Mouse (Mus musculus) cerebellum, adult 2 months (tissue): ENCODE results near the gene Vamp3. TPM values are rescaled to one million over a fixed set of nuclear protein-coding genes. Genes with fewer than 3 reads are reported as not detected.

Experiments
- DNase-seq, 2 experiments: peaks; one replicate each; pipeline ENCODE4 v3.0.0; 2021
- H3K27ac ChIP-seq: fragments of 200-500 bp; 2 replicates; pipeline ENCODE4 v1.5.1; 2012; ENCODE audit warnings: low read length, control low read depth, inconsistent platforms; ENCODE audit not compliant: insufficient read depth
- H3K27me3 ChIP-seq: fragments of 200-500 bp; 2 replicates; pipeline ENCODE4 v1.6.1; 2012; ENCODE audit warnings: inconsistent platforms, mild to moderate bottlenecking, low read length, moderate library complexity; ENCODE audit not compliant: control insufficient read depth, insufficient read depth
- H3K4me1 ChIP-seq: fragments of 200-500 bp; 2 replicates; pipeline ENCODE4 v1.6.1; 2011; ENCODE audit warnings: low read length; ENCODE audit not compliant: control insufficient read depth, insufficient read depth
- H3K4me3 ChIP-seq: fragments of 200-500 bp; replicated peaks from 2 replicates; pipeline ENCODE3; 2011; ENCODE audit warnings: mild to moderate bottlenecking, low read depth, low read length, control low read depth; ENCODE audit not compliant: insufficient read depth
- CTCF ChIP-seq: fragments of 200-500 bp; IDR thresholded peaks from 2 replicates; pipeline ENCODE4 v1.5.1; 2011; ENCODE audit warnings: low read depth, mild to moderate bottlenecking, control low read depth, low read length, moderate library complexity, borderline replicate concordance; ENCODE audit not compliant: insufficient read depth
- POLR2A ChIP-seq: fragments of 200-500 bp; IDR thresholded peaks from 2 replicates; pipeline ENCODE4 v1.6.1; 2011; ENCODE audit warnings: low read length, control low read depth, borderline replicate concordance; ENCODE audit not compliant: insufficient read depth
- WGBS: fragments of 180-500 bp; shearing (Covaris S2); methylation state at CpG from one replicate; pipeline ENCODE4 v1.1.7; 2018; 5-methylcytosine and 5-hydroxymethylcytosine counted together
- polyA plus RNA-seq: library from polyadenylated mRNA; depleted of rRNA; stranded (reverse); fragments of >200 nt; gene quantifications from 2 replicates; pipeline ENCODE4 v1.2.3, GENCODE M21; 2012

Gene Vamp3
- polyA plus RNA-seq, 1 experiment: 67.9 TPM

GRCm38 (mm10) chr4:151073108-151073744 is 15.5 kb upstream of the Vamp3 start:
- H3K27ac ChIP-seq: no peak overlapping the region
- H3K4me1 ChIP-seq: peaks cover 3% of the 10 kb centered on the region; the same call in 1 of the 2 replicates
- H3K27me3 ChIP-seq: no peaks in the 10 kb centered on the region
- no peak overlapping the region for H3K4me3 ChIP-seq
- peak; percentile 78 to 85 for DNase-seq
- WGBS: 35% methylated on average over 13 of the region's 13 CpGs
- TF ChIP-seq CTCF (peak; percentile 74), POLR2A (no peak)

- Histone ChIP-seq H3K27me3 (no peaks in the 10 kb centered on the region), H3K27ac (no peak overlapping the region), H3K4me3 (no peak overlapping the region), H3K4me1 (peaks cover 3% of the 10 kb centered on the region; the same call in 1 of the 2 replicates)
- TF ChIP-seq CTCF (no peak), POLR2A (no peak)
- DNase-seq: no peak
- WGBS: 91% methylated on average over 7 of the region's 7 CpGs
Observed at GRCm38 (mm10) chr4:151070962-151071361, 13.2 kb upstream of the Vamp3 start.

- Histone ChIP-seq H3K27me3 (no peaks in the 10 kb centered on the region), H3K4me1 (peaks cover 3% of the 10 kb centered on the region; the same call in 1 of the 2 replicates), H3K27ac (no peak overlapping the region), H3K4me3 (no peak overlapping the region)
- TF ChIP-seq POLR2A (no peak), CTCF (no peak)
- 60% methylated on average over 4 of the region's 4 CpGs for WGBS
- no peak for DNase-seq
Observed at GRCm38 (mm10) chr4:151068751-151069150, 11.0 kb upstream of the Vamp3 start.

- Histone ChIP-seq H3K27ac (no peak overlapping the region), H3K27me3 (no peaks in the 10 kb centered on the region), H3K4me3 (no peak overlapping the region), H3K4me1 (peaks cover 3% of the 10 kb centered on the region; the same call in 1 of the 2 replicates)
- no peak for DNase-seq
- no peak for TF ChIP-seq POLR2A
- no peak for TF ChIP-seq CTCF
- WGBS: 78% methylated on average over 4 of the region's 4 CpGs
Observed at GRCm38 (mm10) chr4:151059566-151059965, 1.8 kb upstream of the Vamp3 start.

- 65% methylated on average over 4 of the region's 4 CpGs for WGBS
- H3K4me3 ChIP-seq: no peak overlapping the region
- H3K27me3 ChIP-seq: no peaks in the 10 kb centered on the region
- H3K27ac ChIP-seq: no peak overlapping the region; the same call in 1 of the 2 replicates
- no peak for DNase-seq
- TF ChIP-seq POLR2A (no peak), CTCF (no peak)
- H3K4me1 ChIP-seq: peaks cover 3% of the 10 kb centered on the region; the same call in 1 of the 2 replicates
Observed at GRCm38 (mm10) chr4:151058634-151059033, 871 bp upstream of the Vamp3 start.

- DNase-seq: no peak
- TF ChIP-seq POLR2A (no peak), CTCF (no peak)
- peaks cover 6% of the 10 kb centered on the region; the same call in 1 of the 2 replicates for H3K4me1 ChIP-seq
- WGBS: 77% methylated on average over 1 of the region's 1 CpGs
- no peaks in the 10 kb centered on the region for H3K27me3 ChIP-seq
- H3K27ac ChIP-seq: no peak overlapping the region
- H3K4me3 ChIP-seq: no peak overlapping the region
Observed at GRCm38 (mm10) chr4:151051162-151051561, 6.6 kb downstream of the Vamp3 start.

GRCm38 (mm10) chr4:151046524-151046923 is 11.2 kb downstream of the Vamp3 start:
- 82% methylated on average over 3 of the region's 3 CpGs for WGBS
- no peak for DNase-seq
- Histone ChIP-seq H3K27ac (no peak overlapping the region), H3K4me1 (peaks cover 10% of the 10 kb centered on the region; the same call in 1 of the 2 replicates), H3K4me3 (no peak overlapping the region), H3K27me3 (no peaks in the 10 kb centered on the region)
- TF ChIP-seq POLR2A (no peak), CTCF (no peak)

- peak; percentile 57; the same call in 1 of the 2 replicates for TF ChIP-seq POLR2A
- TF ChIP-seq CTCF: no peak
- peak overlapping the region; percentile 52 for H3K27ac ChIP-seq
- H3K4me3 ChIP-seq: peak overlapping the region; percentile 52
- peak in 1 of 2 experiments; percentile 64 for DNase-seq
- no peaks in the 10 kb centered on the region for H3K27me3 ChIP-seq
- peaks cover 10% of the 10 kb centered on the region for H3K4me1 ChIP-seq
- WGBS: under 1% methylated on average over 21 of the region's 21 CpGs
Observed at GRCm38 (mm10) chr4:151044944-151045570, 12.7 kb downstream of the Vamp3 start.
